Mouse (Mus musculus) liver, embryonic 13.5 days (tissue): ENCODE data around the gene Hoxd13. TPM values are rescaled to one million over a fixed set of nuclear protein-coding genes. Genes with fewer than 3 reads are reported as not detected.

Source experiments
- ATAC-seq: fragments of 200-750 bp; cut with Nextera tagmentation; 2 replicates; pipeline ENCODE4 v1.8.0; 2017; ENCODE audit warnings: low read depth, mild to moderate bottlenecking, moderate number of reproducible peaks, moderate library complexity
- DNase-seq: peaks from one replicate; pipeline ENCODE4 v3.0.0; 2022
- H3K27ac ChIP-seq: fragments of 300-500 bp; sonication (generic); 2 replicates; pipeline ENCODE4 v1.5.1; 2015; ENCODE audit warnings: moderate library complexity, mild to moderate bottlenecking, inconsistent platforms
- H3K27me3 ChIP-seq: fragments of 300-500 bp; sonication (generic); 2 replicates; pipeline ENCODE4 v1.6.1; 2015; ENCODE audit warnings: mild to moderate bottlenecking, inconsistent platforms
- H3K36me3 ChIP-seq: fragments of 300-500 bp; sonication (generic); 2 replicates; pipeline ENCODE4 v1.6.1; 2015; ENCODE audit warnings: mild to moderate bottlenecking, inconsistent platforms
- H3K4me1 ChIP-seq: fragments of 300-500 bp; sonication (generic); replicated peaks from 2 replicates; pipeline ENCODE4 v1.6.1; 2015; ENCODE audit warnings: inconsistent platforms
- H3K4me2 ChIP-seq: fragments of 300-500 bp; sonication (generic); 2 replicates; pipeline ENCODE4 v1.6.1; 2015; ENCODE audit warnings: inconsistent platforms, mild to moderate bottlenecking, moderate library complexity
- H3K4me3 ChIP-seq: fragments of 300-500 bp; sonication (generic); replicated peaks from 2 replicates; pipeline ENCODE4 v1.5.1; 2015; ENCODE audit warnings: mild to moderate bottlenecking, inconsistent platforms
- H3K9ac ChIP-seq: fragments of 300-500 bp; sonication (generic); 2 replicates; pipeline ENCODE4 v1.6.1; 2015; ENCODE audit warnings: mild to moderate bottlenecking, inconsistent platforms
- H3K9me3 ChIP-seq: fragments of 300-500 bp; sonication (generic); replicated peaks from 2 replicates; pipeline ENCODE4 v1.6.1; 2016; ENCODE audit warnings: inconsistent platforms
- WGBS: fragments of 180-500 bp; shearing (Covaris S2); methylation state at CpG from one replicate; pipeline ENCODE4 v1.1.7; 2015; ENCODE audit not compliant: insufficient replicate concordance; 5-methylcytosine and 5-hydroxymethylcytosine counted together
- polyA plus RNA-seq: library from polyadenylated mRNA; unstranded; fragments of >200 nt; fragmentation: Nextera tagmentation; extraction: Ambion mirVana; gene quantifications from 2 replicates; pipeline ENCODE4 v1.2.1, GENCODE M21; 2015

Gene Hoxd13
- polyA plus RNA-seq, 1 experiment from 2014 or later, result not detected

DNA sequence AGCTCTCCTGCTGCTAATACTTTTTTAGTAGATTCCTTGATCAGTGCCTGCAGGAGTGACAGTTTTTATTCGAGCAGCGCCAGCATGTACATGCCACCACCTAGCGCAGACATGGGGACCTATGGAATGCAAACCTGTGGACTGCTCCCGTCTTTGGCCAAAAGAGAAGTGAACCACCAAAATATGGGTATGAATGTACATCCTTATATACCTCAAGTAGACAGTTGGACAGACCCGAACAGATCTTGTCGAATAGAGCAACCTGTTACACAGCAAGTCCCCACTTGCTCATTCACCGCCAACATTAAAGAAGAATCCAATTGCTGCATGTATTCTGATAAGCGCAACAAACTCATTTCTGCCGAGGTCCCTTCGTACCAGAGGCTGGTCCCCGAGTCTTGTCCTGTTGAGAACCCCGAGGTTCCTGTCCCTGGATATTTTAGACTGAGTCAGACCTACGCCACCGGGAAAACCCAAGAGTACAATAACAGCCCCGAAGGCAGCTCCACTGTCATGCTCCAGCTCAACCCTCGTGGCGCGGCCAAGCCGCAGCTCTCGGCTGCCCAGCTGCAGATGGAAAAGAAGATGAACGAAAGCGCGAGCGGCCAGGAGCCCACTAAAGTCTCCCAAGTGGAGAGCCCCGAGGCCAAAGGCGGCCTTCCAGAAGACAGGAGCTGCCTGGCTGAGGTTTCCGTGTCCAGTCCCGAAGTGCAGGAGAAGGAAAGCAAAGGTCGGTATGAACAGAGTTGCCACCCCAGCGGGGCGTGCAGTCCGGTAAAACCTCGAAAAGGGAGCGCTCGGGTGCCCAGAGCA lies 24.1 kb downstream of the Hoxd13 start:
- Histone ChIP-seq H3K4me1 (no peaks in the 10 kb centered on the region), H3K4me3 (no peak overlapping the region), H3K4me2 (no peak overlapping the region), H3K9me3 (no peaks in the 10 kb centered on the region), H3K27me3 (peaks cover 99% of the 10 kb centered on the region), H3K36me3 (no peaks in the 10 kb centered on the region), H3K9ac (no peak overlapping the region), H3K27ac (no peak overlapping the region)
- 3% methylated on average over 35 of the region's 35 CpGs for WGBS
- DNase-seq (no peak), ATAC-seq (no peak)

DNA sequence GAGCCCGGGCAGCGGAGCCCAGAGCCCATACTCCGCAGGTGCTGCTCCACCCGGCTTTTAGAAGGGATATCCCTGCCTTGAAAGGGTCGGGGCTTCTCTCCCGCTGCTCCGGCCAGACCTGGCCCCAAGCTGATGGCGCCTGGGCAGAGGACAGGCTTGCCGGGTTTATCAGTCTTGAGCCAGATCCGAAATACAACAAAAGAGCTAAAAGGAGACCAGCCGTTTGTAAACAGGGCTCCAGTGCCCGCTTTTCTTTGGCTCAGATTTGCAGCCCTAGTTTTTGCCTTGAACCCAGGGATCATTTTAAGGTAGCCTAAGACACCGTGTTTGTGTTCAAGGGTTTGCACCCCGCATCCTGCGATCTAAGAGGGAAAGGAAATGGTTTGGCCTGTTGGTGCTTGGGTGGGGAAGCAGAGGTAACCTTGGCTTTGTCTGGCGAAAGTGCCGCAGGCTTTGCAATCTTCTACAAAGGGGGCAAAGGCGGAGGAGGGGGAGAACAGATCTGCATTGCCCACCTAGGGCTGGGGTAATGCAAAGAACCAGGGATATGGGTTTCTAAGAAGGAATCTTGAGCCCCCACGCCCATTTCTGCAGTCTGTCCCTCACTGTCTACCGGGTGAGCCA lies 24.8 kb downstream of the Hoxd13 start:
- no peaks in the 10 kb centered on the region for H3K36me3 ChIP-seq
- no peak for DNase-seq
- H3K9me3 ChIP-seq, result no peaks in the 10 kb centered on the region
- H3K9ac ChIP-seq, result no peak overlapping the region
- no peak overlapping the region for H3K4me2 ChIP-seq
- H3K27me3 ChIP-seq, result peaks cover 99% of the 10 kb centered on the region
- ATAC-seq, result no peak
- H3K27ac ChIP-seq, result no peak overlapping the region
- peaks cover 3% of the 10 kb centered on the region; the same call in 1 of the 2 replicates for H3K4me1 ChIP-seq
- H3K4me3 ChIP-seq, result no peak overlapping the region
- WGBS, result 2% methylated on average over 20 of the region's 20 CpGs

DNA sequence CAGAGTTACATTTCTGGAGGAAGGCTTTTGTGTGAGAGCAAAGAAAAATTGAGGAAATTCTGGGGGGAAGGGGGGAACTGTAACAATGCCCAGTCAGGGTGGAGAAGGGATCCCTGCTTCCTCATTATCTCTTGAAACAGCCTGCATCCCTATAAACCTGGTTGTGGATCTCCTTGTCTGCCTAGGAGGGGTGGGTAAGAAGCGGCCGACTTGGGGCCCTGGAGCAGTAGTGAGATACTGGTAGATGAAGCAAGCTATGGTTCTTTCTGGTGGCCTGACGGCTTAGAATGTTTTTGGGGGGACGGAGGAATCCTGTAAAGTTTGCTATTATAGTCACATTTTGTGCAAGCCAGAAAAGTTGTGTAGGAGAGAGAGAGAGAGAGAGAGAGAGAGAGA lies 25.3 kb downstream of the Hoxd13 start:
- no peak for ATAC-seq
- H3K27ac ChIP-seq, result no peak overlapping the region
- no peak overlapping the region for H3K9ac ChIP-seq
- H3K4me1 ChIP-seq, result peaks cover 6% of the 10 kb centered on the region; the same call in 1 of the 2 replicates
- WGBS, result 11% methylated on average over 4 of the region's 4 CpGs
- peaks cover 99% of the 10 kb centered on the region for H3K27me3 ChIP-seq
- no peak overlapping the region for H3K4me3 ChIP-seq
- no peaks in the 10 kb centered on the region for H3K36me3 ChIP-seq
- H3K4me2 ChIP-seq, result no peak overlapping the region
- no peaks in the 10 kb centered on the region for H3K9me3 ChIP-seq
- DNase-seq, result no peak

DNA sequence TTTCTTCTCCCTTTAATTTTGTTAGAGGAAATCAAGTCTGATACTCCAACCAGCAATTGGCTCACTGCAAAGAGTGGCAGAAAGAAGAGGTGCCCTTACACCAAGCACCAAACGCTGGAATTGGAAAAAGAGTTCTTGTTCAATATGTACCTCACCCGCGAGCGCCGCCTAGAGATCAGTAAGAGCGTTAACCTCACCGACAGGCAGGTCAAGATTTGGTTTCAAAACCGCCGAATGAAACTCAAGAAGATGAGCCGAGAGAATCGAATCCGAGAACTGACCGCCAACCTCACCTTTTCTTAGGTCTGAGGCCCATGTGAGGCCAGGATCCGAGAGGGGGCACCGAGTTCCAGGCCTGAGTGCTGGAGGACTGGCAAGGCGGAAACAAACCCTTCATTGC lies 26.0 kb downstream of the Hoxd13 start:
- ATAC-seq (no peak), DNase-seq (no peak)
- Histone ChIP-seq H3K4me2 (no peak overlapping the region), H3K4me1 (peaks cover 9% of the 10 kb centered on the region; the same call in 1 of the 2 replicates), H3K4me3 (no peak overlapping the region), H3K27me3 (peaks cover 99% of the 10 kb centered on the region), H3K36me3 (no peaks in the 10 kb centered on the region), H3K27ac (no peak overlapping the region), H3K9me3 (no peaks in the 10 kb centered on the region), H3K9ac (no peak overlapping the region)
- 2% methylated on average over 16 of the region's 16 CpGs for WGBS

DNA sequence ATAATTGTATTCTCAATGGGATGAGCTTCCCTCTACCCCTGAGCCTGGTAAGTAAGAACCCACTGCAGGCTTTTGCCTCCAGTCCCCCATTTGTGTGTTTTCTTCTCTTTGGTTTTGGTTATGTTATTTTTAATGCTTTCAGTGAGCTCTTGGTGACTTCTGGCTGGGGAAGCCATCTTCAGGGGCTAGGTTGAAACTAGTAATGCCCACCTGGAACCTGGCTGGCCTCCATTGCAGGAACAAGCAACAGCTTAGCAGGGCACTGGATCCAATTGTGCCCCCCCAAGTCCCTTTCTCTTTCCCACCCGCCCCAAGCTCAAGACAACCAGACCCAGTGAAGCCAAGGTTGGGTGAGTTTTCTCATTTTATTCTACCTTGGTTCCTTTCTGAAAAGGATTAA lies 27.3 kb downstream of the Hoxd13 start:
- WGBS, result 0% methylated on average over 1 of the region's 1 CpGs
- Histone ChIP-seq H3K27me3 (peaks cover 100% of the 10 kb centered on the region), H3K27ac (no peak overlapping the region), H3K4me2 (no peak overlapping the region), H3K9ac (no peak overlapping the region), H3K4me3 (no peak overlapping the region), H3K9me3 (no peaks in the 10 kb centered on the region), H3K36me3 (no peaks in the 10 kb centered on the region), H3K4me1 (peaks cover 9% of the 10 kb centered on the region; the same call in 1 of the 2 replicates)
- DNase-seq, result no peak
- ATAC-seq, result no peak

DNA sequence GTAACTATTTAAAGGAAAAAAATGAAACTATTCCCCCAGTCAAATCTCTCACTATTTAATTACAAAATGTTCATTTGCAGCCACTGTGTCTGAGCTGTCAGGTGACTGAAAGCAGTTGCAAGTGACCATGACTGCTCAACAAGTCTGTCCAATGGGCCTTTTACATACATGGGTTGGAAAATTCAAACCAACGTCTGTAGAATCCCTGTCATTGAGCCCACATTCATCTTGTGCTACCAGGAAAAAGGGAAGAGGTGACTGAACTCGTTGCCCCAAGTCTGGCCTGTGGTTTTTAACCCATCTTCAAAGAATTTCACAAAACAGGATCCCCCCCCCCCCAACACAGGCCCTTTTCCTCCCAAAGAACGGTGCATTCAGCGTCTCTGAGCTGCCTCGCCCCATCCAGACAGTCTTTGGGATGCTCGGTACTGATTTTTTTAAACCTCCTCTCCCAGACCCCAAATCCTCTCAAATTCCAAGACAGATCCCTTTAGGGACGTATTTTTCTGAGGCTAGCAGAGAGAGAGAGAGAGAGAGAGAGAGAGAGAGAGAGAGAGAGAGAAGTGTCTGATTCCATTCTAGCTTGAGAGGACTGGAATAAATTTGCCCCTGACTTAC lies 27.8 kb downstream of the Hoxd13 start:
- Histone ChIP-seq H3K4me3 (no peak overlapping the region), H3K4me2 (no peak overlapping the region), H3K27me3 (peaks cover 100% of the 10 kb centered on the region), H3K27ac (no peak overlapping the region), H3K4me1 (peaks cover 9% of the 10 kb centered on the region; the same call in 1 of the 2 replicates), H3K9me3 (no peaks in the 10 kb centered on the region), H3K9ac (no peak overlapping the region), H3K36me3 (no peaks in the 10 kb centered on the region)
- DNase-seq, result no peak
- no peak for ATAC-seq
- WGBS, result 10% methylated on average over 7 of the region's 7 CpGs

DNA sequence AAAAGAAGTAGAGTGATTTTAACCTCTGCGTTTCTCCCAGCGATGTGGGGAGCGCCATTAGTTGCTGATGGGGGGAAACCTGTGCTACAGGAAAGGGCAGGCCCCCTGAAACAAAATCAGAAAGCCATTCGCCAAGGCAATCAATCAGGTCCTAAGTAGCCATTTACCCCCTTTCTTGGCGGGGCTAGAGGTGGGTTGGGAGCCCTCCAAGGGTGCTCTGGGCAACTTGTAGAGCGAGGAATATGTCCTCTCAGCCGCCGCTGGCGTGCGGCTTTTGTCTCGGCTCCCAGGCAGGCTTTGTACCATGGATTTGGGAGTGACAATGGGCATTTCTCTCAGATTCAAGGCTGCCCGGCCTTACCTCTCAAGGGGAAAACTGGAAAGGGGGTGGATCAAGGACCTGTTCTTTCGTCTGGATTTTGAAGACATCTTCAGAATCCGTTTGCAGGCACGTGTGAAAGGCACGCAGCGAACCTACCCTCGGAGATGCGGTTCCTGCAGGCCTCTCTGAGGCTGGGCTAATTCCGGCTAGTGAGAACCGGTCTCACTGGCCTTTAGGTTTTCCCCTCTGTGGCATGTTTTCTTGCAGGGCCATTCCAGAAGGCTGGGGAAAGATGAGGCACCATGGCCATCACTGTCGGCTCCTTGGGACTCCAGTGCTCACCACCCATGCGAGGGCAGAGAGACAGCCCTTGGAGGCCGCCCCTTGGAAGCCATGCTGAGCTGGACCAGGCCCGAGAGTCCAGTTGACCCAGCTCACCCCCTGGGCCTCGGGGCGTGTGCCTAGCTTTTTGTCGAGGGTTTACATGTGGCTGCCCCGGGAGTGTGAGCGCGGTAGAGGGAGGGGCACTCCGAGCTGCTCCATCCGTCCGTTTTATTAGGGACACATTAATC lies 28.6 kb downstream of the Hoxd13 start:
- Histone ChIP-seq H3K27ac (no peak overlapping the region), H3K27me3 (peaks cover 100% of the 10 kb centered on the region), H3K4me3 (no peak overlapping the region), H3K9ac (no peak overlapping the region), H3K36me3 (no peaks in the 10 kb centered on the region), H3K4me2 (no peak overlapping the region), H3K4me1 (peaks cover 9% of the 10 kb centered on the region; the same call in 1 of the 2 replicates), H3K9me3 (no peaks in the 10 kb centered on the region)
- ATAC-seq (no peak), DNase-seq (no peak)
- 5% methylated on average over 34 of the region's 34 CpGs for WGBS

DNA sequence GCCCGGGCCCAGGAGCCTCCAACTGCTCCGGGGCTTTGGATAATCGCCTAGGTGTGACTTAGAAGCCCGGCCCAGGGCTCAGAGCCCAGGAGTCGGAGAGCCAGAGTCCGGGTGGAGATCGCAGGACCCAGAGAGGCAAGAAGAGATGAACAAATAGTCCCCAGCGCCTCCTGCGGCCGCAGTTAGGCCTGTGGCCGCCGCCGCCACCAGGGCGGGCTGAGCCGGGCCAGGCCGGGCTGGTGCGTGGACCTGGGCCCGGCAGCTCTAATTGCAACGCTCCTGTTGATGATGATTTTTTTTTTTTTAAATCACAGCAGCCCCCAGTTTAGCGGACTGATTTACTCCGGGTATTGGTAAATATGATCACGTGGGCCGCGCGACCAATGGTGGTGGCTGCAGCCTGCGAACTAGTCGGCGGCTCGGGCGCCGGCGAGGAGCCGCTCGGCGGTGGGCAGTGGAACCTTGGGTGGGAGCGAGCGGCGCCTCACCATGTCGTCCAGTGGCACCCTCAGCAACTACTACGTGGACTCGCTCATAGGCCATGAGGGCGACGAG lies 29.5 kb downstream of the Hoxd13 start, which contains the start of gene Hoxd9:
Gene Hoxd9, plus strand, starts transcription at position 161 of the 555 bp plus-strand sequence.
- Histone ChIP-seq H3K9ac (no peak within 1 kb of the TSS), H3K4me2 (peak within 1 kb of the TSS; percentile 50)
- no peak for DNase-seq

DNA sequence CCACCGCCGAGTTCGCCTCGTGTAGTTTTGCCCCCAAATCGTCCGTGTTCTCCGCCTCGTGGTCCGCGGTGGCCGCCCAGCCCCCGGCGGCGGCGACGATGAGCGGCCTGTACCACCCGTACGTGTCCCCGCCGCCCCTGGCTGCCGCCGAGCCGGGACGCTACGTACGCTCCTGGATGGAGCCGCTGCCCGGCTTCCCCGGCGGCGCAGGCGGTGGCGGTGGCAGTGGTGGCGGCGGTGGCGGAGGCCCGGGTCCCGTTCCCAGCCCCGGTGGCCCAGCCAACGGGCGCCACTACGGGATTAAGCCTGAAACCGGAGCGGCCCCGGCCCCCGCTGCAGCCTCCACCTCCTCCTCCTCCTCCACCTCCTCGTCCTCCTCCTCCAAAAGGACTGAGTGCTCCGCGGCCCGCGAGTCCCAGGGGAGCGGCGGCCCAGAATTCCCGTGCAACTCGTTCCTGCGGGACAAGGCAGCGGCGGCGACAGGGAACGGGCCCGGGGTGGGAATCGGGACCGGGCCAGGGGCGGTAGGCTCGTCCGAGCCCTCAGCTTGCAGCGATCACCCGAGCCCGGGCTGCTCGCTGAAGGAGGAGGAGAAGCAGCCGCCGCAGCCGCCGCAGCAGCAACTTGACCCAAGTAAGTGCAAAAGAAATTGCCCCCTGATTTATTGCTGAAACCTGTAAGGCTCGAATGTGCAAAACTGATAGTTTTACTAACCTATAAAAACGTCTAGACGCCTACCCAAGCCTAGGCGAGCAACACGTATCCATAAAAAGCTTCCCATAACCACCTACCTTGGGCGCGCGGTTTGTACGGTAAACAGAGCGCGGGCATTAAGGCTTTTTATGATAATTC lies 30.3 kb downstream of the Hoxd13 start:
- Histone ChIP-seq H3K9ac (no peak overlapping the region), H3K27me3 (peaks cover 100% of the 10 kb centered on the region), H3K4me1 (peaks cover 9% of the 10 kb centered on the region; the same call in 1 of the 2 replicates), H3K36me3 (no peaks in the 10 kb centered on the region), H3K4me3 (peak overlapping the region; percentile 38), H3K27ac (no peak overlapping the region), H3K4me2 (peak overlapping the region; percentile 50), H3K9me3 (no peaks in the 10 kb centered on the region)
- no peak for DNase-seq
- under 1% methylated on average over 80 of the region's 86 CpGs for WGBS
- ATAC-seq, result no peak

More for the DNA sequence above, 29.5 kb downstream of the Hoxd13 start, which contains the start of gene Hoxd9:
- Histone ChIP-seq H3K4me1 (peaks cover 9% of the 10 kb centered on the region; the same call in 1 of the 2 replicates), H3K27me3 (peaks cover 100% of the 10 kb centered on the region), H3K4me3 (peak within 1 kb of the TSS; percentile 38), H3K36me3 (no peaks in the 10 kb centered on the region), H3K27ac (no peak within 1 kb of the TSS), H3K9me3 (no peaks in the 10 kb centered on the region)
- under 1% methylated on average over 43 of the region's 43 CpGs for WGBS
- ATAC-seq, result no peak

DNA sequence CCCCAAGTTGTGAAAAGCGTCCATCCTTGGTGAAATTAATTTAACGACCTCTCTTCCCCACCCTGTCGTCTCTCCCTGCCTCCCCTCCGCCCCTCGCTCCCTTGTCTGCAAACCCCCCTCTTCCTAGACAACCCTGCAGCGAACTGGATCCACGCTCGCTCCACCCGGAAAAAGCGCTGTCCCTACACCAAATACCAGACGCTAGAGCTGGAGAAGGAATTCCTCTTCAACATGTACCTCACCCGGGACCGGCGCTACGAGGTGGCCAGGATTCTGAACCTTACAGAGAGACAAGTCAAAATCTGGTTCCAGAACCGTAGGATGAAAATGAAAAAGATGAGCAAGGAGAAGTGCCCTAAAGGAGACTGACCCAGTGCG lies 30.9 kb downstream of the Hoxd13 start:
- no peak for DNase-seq
- H3K36me3 ChIP-seq, result no peaks in the 10 kb centered on the region
- no peak overlapping the region for H3K4me3 ChIP-seq
- no peaks in the 10 kb centered on the region for H3K9me3 ChIP-seq
- no peak for ATAC-seq
- H3K27me3 ChIP-seq, result peaks cover 100% of the 10 kb centered on the region
- no peak overlapping the region for H3K4me2 ChIP-seq
- no peak overlapping the region for H3K27ac ChIP-seq
- peaks cover 9% of the 10 kb centered on the region; the same call in 1 of the 2 replicates for H3K4me1 ChIP-seq
- 3% methylated on average over 17 of the region's 17 CpGs for WGBS
- no peak overlapping the region for H3K9ac ChIP-seq
